Mouse (Mus musculus) heart, postnatal 4 days (tissue): ENCODE results near the gene Gorab. TPM values are rescaled to one million over a fixed set of nuclear protein-coding genes. Genes with fewer than 3 reads are reported as not detected.

Experiments used
- DNase-seq: peaks from one replicate; pipeline ENCODE4 v3.0.0; 2021
- total RNA-seq, 2 experiments: library from RNA; stranded (reverse); gene quantifications; 2 replicates each; pipeline ENCODE4 v1.2.3; 2021

The Gorab gene
- total RNA-seq, result 1 to 10 TPM; 5.7 to 8.4 TPM

DNA sequence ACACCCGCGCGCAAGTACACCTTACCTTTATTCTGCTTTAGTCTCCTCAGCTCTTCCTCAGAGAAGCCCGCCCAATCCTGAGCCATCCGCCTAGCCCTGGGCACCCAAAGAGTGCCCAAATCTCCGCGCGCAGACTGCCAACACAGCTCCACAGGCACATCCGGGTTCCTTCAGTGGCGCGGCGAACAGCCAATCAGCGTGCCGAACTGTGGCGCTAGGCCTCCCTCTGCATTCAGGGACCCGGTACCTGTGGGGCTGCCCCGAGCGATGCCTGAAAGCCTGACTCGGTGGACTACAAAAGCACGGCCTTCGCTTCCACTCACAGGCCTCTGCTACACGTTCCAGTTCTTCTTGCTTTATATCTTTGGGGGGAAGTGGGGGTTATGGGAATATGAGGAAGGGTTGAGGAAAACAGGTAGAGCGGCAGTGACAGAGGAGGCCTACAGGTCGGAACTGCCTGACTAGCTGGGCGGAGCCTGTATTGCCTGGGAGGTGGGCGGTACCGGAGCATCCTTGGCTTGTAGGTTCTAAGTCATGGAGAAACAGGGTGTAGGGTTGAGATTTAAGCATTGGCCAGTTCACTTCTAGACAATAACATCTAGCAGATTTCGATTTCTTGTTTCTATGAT is at the start of gene Gorab:
TSS of gene Gorab (minus strand) at position 172 of the 629 bp plus-strand sequence.
- DNase-seq, result peak; percentile 94

DNA sequence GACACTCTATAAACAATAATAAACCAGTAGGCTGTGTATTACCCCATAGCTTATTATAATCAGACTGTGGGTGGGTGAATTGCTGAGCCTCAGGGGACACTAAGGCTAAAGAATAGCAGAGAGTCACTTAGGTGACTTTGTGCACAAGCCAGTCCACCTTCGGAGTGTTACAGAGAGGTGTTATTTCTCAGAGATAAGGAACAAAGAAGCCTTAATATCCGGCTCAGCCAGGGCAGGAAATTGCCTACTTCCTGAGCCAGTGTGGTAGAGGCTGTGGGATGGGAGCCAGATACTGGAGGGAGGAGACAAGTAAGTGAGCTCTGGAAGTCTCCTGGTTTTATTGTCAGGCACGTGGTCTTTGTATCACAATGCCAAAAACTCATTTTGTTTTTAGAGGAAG is 40.4 kb upstream of the Gorab start:
- peak; percentile 28 for DNase-seq

DNA sequence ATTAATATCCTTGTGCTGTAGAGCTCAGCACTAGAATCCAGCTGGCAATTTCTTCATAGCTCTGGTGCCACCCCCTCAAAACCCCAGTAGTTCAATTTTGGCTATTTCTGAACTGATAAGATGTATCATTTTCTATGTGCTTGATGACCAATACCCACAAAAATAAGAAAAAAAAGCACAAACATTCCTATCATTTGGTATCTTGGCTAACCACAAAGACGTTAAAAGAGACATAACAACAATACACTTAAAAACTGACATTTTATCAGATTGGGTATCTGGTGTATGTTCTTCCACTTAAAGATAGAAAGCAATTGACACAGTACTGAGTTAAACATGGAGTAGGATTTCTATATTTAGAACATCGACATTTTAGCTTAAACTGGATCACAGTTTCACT is 35.5 kb upstream of the Gorab start:
- DNase-seq, result no peak

DNA sequence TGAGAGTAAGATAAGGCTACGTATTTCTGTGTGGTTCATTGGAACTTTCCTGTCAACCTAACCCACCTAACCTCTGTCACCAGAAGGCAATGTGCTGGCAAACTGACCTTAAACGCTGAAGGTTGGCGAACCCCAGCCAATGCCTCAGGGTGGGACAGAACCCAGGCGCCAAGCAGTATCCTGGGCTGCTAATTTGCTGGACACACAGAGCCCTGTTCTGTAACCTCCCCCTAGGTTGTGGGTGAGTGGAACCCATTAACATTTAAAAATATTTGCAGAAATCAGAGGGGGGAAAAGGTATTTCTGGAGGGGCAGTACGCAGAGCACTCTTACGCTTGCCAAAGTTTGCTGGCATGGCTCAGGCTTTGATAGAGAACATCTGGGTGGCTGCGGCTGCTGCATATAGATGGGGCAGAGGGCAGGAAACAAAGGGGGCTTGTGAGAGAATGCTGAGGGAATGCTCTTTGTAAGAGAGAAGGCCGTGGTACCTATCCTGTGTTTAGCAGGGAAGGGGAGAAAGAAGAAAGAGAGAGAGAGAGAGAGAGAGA is 20.1 kb upstream of the Gorab start:
- DNase-seq, result no peak

DNA sequence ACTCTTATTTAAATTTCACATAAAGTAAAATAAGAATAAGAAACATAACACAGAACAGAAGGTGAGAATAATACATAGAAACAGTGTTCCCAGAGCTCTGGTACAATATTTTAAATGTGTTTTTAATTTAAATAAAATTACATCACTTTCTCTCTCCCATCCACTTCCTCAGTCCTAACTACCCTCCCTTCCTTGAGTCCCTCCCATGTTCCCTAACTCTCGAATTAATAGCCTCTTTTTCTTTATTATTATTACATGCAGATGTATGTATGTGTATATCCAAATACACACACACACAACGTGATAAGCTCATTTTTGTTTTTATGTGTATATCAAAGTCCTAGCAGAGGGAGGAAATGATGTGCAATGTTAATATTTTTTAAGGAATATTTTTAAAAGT is 13.7 kb upstream of the Gorab start:
- no peak for DNase-seq

DNA sequence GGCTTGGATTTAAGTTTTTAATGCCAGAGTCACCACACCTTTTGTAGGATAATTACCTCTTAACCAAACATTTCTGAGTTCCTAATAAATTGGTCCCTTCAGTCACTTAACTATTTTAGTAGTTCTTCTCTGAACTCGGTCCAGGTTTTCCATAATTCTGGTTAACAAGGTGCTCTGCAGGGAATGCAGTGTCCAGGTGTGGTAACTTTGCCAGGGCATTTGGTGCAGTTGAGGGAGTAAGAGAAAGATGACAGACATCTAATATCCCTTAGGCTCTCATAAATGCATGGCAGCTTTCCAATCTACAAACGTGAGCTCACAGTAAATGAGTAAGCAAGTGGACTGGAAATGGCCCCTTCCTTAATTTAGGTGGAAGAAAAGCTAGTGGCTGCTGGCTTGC is 10.7 kb upstream of the Gorab start:
- DNase-seq, result no peak

DNA sequence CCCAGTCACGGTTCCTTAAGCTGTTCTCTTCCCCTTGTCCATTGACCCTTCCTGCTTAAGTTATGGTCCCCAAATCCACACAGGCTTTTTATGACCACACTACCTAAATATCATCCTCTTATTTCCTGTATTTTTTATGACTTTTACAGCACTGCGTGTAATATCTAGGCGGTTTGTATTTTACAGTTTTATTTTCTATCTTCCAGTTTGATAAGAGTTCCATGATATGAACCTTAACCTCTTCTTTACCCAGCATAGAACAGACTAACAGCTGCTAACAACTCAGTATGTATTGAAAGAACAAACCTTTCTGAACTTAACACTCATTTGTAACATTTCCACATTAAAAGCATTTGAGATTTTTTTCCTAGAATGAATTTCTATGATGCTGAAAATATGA is 2.7 kb upstream of the Gorab start:
- no peak for DNase-seq

DNA sequence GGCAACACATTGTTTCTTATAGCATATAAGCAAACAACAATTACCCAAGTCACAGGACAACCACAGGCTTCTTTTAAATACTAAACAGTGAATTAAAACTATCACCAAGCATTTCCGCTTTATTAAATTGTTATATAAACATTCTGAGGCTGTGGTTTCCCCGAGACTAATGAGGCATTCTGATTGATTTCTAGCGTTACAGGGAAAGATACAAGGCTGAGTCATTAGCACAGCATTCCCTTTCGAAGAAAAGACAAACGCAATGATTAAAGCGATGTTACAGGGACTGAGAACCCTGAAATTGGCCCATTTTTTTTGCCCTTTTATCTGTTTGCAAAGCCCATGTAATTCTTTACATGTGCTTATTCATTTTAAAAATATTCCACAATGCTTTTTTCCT is 12.1 kb downstream of the Gorab start:
- DNase-seq, result no peak

DNA sequence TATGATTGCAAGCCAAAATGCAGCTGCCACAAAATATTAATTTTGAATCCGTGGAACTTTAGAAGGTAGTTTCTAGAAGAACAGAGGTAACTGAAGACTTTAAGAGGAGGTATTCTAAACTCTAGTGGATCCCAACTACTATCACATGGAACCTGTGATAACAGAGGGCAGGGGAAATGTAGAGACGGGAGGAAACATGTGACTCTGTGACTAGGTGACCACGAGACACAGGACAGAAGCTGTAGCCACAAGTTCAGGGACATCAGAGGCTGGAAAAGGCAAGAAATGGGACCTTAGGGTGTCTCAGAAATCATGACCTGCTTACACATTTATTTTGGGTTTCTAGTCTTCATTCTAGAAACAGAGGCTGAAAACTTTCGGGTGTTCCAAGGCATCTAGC is 13.4 kb downstream of the Gorab start:
- no peak for DNase-seq

DNA sequence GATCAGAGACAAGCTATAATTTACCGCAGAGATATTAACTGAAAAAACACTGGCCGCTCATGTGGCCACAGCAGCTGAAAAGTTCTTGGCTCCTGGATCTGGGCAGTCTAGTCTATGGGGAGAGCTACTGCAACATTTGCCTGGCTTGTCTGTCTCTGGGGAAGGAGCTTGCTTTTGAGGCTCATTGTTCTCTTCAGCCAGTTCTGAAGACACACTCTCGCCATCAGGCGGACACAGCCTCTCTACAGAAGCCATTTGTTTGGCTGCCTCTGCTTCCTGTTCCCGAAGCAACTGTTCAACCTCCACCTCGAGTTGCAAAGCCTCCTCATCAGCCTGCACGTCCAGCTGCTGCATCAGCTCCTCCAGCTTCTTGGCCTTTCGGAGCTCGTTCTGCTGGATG is 17.3 kb downstream of the Gorab start:
- peak; percentile 26 for DNase-seq

DNA sequence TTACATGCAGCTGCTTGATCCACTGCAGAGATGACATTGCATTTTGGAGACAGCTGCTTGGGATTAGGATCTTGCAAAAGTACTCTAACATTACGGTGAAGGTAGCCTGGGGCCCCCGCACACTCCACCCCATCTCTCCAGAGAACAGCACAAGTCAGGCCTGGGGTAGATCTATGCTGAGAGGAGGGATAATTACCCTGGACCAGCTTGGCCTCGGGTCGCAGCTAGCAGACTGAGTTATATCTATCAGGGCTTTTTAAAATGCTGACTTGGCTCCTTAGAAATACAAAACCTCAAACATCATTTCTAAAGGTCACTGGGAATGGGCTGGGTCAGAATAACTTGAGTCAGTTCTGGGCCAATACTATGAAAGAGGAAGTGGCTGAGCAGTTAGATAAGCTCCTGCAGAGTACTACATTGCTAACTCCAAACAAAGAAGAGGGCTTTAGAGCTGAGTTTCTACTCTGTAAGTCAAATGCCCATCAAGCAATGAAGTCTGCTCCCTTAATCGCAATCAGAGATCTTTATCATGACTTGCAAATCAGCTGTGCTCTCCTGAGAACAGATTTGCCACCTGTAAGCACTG is 19.9 kb downstream of the Gorab start:
- no peak for DNase-seq

DNA sequence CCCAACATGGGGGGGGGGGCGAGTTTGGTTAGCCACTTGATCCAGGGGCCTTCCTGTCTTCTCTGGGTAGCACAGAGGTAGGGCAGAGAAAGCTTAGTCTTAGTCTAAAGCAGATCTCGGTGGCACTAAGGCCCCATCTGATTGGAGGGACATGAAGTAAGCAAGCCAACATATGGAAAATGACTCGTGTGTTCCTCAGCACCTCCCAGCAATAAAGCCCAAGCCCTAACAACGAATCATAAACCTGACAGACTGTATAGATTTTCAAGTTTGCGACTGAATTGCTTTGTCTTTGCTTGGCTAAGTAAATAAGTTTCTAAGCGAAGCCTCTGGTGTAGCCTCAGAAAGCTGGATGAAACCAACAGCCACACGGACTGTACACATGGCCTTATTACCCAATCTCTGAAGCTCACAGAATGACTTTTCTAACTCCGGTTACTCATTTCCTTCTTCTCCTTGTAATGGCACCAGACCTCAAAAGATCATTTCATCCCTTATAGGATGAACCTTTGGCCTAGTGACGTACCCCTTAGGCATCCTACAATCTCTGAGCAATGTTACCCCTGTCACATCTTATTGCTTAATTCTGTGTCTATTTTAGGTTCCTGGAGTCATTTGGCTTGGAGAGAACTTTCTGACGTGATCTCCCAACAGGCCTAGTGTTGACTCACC is 21.3 kb downstream of the Gorab start:
- no peak for DNase-seq

DNA sequence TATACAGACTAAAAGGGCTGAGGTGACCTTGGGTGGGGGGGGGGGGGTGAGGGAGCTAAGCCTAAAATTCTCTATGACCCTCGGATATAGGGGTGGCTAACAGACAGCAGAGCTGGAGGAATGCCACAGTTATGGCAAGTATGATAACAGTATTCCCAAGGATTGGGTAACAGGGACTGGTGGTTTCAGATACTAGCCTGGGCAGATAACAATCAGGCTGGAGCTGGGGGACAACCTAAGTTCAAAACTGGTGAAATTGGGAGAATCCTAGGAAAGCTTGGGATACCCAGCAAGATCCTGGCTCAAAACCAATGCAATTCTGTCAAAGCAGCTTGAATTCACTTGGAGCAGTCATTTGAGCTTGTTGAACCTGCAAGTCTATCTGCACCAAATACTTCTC is 22.9 kb downstream of the Gorab start:
- DNase-seq, result no peak

DNA sequence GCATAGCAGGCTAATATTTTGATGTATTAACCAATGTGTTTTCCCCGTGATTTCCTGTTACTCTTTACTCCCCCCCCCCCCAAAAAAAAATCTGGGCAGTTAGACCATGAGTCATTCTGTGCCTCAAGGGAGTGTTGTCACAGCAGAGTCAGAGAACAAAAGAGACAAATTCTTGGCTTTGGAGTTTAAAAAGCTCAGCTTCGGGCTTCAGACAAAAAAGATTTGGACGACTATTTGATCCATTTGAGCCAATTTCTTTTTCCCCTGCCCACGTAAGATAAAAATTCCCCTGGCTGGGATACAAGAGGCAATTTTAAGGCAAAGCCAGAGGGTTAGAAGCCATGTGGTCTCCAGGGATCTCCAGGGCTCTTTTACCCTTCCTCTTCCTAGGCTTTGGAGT is 23.4 kb downstream of the Gorab start:
- no peak for DNase-seq

DNA sequence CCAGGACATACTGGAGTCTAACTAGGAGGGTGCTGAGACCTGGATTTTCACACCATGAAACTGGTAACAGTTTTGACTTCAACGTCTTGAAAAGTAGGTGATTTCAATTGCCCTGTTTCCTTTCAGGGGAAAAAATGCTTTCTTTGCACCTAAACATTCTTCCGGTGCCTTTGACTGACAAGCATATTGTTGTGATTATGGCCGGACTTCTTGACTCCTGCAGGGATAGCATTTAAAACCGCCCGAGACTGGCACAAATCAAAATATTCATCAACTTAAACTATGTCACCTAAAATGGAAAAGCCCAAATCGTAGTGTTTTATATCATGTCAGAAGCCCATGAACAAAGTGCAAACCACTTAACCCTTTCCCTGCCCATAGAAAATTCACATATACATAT is 25.5 kb downstream of the Gorab start:
- DNase-seq, result no peak

DNA sequence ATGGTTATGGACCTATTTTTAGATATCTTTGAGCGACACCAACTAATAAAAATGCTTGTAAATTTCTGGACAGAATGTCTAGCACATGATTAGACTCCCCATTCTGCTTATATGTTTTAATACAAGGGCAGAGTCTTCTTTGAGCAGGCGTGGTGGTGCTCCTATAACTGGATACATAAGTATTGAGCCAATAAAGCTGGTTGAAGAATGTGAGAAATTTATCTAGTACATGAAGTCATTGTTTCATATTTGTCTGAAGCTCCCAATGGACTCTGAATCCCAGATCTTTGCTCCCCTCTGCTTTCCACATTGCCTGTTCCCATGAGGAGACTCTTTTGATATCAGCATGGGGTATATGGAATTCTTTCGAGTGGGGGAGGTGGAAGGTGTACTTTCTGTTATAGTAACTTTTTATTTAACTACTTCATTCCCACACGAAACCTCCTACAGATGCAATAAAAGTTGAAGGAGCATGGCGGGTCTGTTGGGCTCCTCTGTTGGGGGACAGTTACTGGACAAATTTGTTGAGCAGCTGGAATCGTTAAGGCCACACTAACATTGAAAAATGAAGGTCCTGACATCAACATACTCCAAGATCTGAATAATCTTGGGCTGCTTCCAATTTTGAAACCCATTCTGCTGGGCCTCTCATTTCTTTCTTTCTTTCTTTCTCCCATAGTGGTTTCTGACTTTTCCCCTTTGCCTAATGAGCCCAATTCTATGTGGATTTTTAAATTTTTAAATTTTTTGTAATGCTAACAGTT is 26.5 kb downstream of the Gorab start:
- no peak for DNase-seq

DNA sequence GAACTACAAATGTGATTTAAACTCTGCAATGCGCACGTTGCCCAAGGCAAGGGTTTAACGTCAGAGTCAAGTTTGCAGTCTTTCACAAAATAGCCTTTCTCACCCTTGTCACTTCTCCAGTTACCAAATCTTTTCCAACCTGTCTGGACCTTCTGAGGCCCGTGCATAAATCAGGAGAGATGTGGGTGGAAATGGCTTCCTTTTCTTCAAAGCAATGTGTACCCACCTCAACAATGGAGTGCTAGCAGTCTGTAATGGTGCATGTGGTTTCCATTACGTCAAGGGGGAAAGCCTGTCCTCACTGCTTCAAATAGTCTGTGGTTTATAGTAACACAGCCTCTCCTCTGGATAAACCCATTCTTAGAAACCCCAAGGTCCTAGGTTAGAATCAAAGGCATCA is 29.0 kb downstream of the Gorab start:
- DNase-seq, result no peak

DNA sequence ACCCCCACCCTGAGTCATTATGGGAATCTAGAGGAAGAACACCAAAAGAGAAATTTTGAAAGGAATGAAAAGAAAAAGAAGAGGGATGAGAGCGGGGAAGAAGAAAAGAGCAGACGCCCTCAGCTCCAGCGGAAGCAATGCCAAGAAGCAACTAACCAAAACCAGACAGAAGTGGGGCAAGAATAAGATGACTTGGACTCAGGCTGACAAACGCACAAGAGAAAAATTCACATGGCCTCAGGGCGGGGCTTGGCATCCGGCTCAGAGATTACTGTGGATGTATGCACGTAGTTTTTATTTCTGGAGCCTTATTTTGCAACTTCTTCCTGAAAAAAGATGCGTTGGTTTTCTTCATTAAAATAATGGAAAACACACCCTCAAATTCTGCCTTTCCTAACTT is 41.3 kb downstream of the Gorab start:
- peak; percentile 55 for DNase-seq

DNA sequence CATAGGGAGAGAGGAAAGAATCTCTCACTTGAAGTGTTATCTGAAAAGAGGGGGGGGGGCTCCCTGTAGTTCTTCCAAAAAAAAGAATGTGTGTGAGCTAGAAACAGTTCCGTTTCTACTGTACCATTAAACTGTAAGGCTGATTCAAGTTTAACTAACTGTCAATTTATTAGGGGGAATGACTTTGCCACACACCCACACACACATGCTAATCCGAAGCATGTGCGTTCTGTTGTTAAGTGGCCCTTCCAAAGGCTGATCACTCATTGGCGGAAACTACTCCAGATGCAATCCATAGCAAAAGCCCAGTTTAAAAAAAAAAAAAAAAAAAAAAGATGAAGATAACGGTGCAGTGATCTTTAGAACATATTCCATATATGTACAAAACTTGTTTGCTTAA is 42.1 kb downstream of the Gorab start:
- no peak for DNase-seq

DNA sequence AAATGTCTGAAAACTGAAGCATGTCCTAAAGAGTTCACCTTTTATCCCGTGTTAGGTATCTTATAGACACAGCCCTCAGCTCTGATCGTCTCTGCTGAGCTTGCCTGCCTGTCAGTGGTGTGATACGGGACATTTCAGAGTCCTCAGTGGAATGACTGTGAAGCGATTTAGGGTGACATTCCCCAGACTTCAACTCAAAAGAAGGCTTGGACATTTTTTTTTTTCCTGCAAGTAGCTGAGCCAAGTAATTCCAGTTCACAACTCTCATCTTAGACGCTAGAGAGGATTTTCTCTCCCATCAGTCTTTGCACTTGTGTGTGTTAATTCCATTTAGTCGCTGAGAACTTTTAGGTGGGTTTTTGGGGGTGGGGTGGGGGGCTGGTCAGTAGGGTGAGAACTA is 42.7 kb downstream of the Gorab start:
- DNase-seq, result no peak

DNA sequence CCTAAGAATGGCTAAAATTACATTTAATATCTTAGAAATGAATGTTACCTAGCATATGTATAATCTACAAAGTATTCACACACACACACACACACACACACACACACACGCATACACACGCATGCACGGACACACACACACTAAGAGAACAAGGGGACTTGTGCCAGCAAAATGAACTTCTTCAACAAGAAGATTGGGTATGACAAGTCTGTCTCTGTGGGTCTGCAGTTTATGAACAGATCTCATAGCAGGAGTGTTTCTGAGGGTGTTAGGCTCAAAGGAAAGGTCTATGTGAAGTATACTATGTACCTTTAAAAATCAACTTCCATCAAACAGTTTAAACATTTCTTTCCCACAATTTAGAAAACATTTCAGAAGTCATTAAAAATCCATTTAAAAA is 43.9 kb downstream of the Gorab start:
- no peak for DNase-seq

DNA sequence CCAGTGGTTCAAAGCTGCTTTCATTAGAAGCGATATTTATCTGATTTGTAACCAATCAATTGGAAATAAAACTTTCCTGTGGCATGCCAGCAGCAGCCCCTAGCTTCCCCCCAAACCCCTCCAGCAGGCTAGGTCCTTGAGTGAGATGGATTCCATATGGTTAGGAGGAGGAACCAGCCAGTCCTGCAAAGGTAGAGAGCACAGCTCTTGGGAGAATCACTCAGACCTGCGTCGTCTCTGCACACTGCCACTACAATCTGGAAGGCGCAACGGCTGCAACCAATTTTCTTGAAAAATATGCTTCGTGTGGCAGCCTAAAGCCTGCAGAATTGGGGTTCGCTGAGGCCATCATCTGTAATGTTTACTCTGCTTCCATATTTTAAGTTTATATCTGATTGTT is 45.3 kb downstream of the Gorab start:
- no peak for DNase-seq

DNA sequence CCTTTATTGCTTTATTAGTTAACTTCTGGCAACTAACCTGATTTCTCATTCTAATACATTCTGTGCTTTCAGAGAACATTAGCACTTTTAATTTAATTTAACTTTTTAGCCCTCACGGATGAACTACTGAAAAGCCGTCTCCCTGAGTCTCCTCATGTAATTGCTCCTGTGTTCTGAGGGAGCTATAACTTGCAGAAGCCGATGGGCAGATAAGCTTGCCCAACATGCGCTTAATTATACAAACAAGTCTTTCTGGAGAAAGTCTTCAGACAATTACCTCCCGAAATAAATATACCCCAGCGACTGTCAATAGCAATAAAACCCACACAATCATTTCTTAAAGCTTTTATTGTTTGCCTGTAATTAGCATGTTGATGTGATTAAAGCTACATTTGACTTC is 45.7 kb downstream of the Gorab start:
- DNase-seq, result no peak
